Mouse (Mus musculus) spleen, adult 2 months (tissue): ENCODE measurements around the gene Upk2.

Experiments
- CTCF ChIP-seq: fragments of 200-500 bp; IDR thresholded peaks from 2 replicates; pipeline ENCODE4 v1.5.1; 2011; ENCODE audit warnings: mild to moderate bottlenecking, inconsistent platforms; ENCODE audit not compliant: insufficient read depth, insufficient read length, insufficient replicate concordance; ENCODE audit errors: extremely low read depth
- POLR2A ChIP-seq: fragments of 200-500 bp; IDR thresholded peaks from 2 replicates; pipeline ENCODE4 v1.6.1; 2011; ENCODE audit warnings: low read depth, low read length, inconsistent platforms

- TF ChIP-seq CTCF (no peak), POLR2A (no peak)
Observed at GRCm38 (mm10) chr9:44474327-44474726, 19.6 kb upstream of the Upk2 start.
